Mouse (Mus musculus) T-helper 2 cell (primary cell): ENCODE data around the gene Itgb7.

Source experiments
- in situ Hi-C: fragments of 300-600 bp; cut with MboI, MseI; formaldehyde crosslinking; loops from one replicate; pipeline ENCODE4 v1.15.1; 2025; ENCODE audit warnings: high pct_unique_total_duplicates

The Itgb7 gene

GRCm38 (mm10) chr15:102225619-102226018, 6.1 kb downstream of the Itgb7 start:
- in situ Hi-C loops, result loop anchor here (10.0 kb wide), 1 partner anchor 121 kb away; the partner anchor contains the start of gene Tns2

GRCm38 (mm10) chr15:102224992-102225617, 6.6 kb downstream of the Itgb7 start:
- in situ Hi-C loops, result loop anchor here (5.0 to 10.0 kb wide), 2 partner anchors 48 to 120 kb away; partner anchors contain the start of gene Tns2

- in situ Hi-C loops, result loop anchor here (5.0 to 10.0 kb wide), 2 partner anchors 47 to 120 kb away; partner anchors contain the start of gene Tns2
These were observed 7.4 kb downstream of the Itgb7 start for GRCm38 (mm10) chr15:102224186-102224991.

GRCm38 (mm10) chr15:102222386-102222785, 9.4 kb downstream of the Itgb7 start:
- in situ Hi-C loops, result loop anchor here (5.0 to 10.0 kb wide), 2 partner anchors 45 to 118 kb away; partner anchors contain the start of gene Tns2

GRCm38 (mm10) chr15:102217325-102217724, 14.4 kb downstream of the Itgb7 start:
- in situ Hi-C loops, result no loop called here

- in situ Hi-C loops, result no loop called here
These were observed 15.1 kb downstream of the Itgb7 start for GRCm38 (mm10) chr15:102216459-102217228.

- in situ Hi-C loops, result no loop called here
These were observed 16.1 kb downstream of the Itgb7 start for GRCm38 (mm10) chr15:102215624-102216023.

GRCm38 (mm10) chr15:102214132-102214531, 17.6 kb downstream of the Itgb7 start:
- in situ Hi-C loops, result no loop called here

- in situ Hi-C loops, result no loop called here
These were observed 19.8 kb downstream of the Itgb7 start for GRCm38 (mm10) chr15:102211895-102212294.

GRCm38 (mm10) chr15:102210816-102211215, 20.9 kb downstream of the Itgb7 start:
- in situ Hi-C loops, result no loop called here

GRCm38 (mm10) chr15:102209114-102209513, 22.6 kb downstream of the Itgb7 start:
- in situ Hi-C loops, result no loop called here

- in situ Hi-C loops, result no loop called here
These were observed 23.6 kb downstream of the Itgb7 start for GRCm38 (mm10) chr15:102208092-102208561.

GRCm38 (mm10) chr15:102207351-102207750, 24.4 kb downstream of the Itgb7 start:
- in situ Hi-C loops, result no loop called here

- in situ Hi-C loops, result no loop called here
These were observed 26.0 kb downstream of the Itgb7 start for GRCm38 (mm10) chr15:102205779-102206178.

GRCm38 (mm10) chr15:102204674-102205505, 26.9 kb downstream of the Itgb7 start, which contains the start of gene Csad:
Gene Csad (minus strand): TSS chr15:102204724.
- in situ Hi-C loops, result no loop called here

- in situ Hi-C loops, result no loop called here
These were observed 27.8 kb downstream of the Itgb7 start for GRCm38 (mm10) chr15:102203835-102204381.

- in situ Hi-C loops, result no loop called here
These were observed 28.5 kb downstream of the Itgb7 start, which contains the start of gene Zfp740 for GRCm38 (mm10) chr15:102202971-102203834. Gene Zfp740 (plus strand): TSS chr15:102203249.

GRCm38 (mm10) chr15:102198841-102199240, 32.9 kb downstream of the Itgb7 start:
- in situ Hi-C loops, result no loop called here

GRCm38 (mm10) chr15:102195373-102195772, 36.4 kb downstream of the Itgb7 start:
- in situ Hi-C loops, result no loop called here
